Mouse (Mus musculus): ENCODE data around the gene Dus3l.

Gene Dus3l

DNA sequence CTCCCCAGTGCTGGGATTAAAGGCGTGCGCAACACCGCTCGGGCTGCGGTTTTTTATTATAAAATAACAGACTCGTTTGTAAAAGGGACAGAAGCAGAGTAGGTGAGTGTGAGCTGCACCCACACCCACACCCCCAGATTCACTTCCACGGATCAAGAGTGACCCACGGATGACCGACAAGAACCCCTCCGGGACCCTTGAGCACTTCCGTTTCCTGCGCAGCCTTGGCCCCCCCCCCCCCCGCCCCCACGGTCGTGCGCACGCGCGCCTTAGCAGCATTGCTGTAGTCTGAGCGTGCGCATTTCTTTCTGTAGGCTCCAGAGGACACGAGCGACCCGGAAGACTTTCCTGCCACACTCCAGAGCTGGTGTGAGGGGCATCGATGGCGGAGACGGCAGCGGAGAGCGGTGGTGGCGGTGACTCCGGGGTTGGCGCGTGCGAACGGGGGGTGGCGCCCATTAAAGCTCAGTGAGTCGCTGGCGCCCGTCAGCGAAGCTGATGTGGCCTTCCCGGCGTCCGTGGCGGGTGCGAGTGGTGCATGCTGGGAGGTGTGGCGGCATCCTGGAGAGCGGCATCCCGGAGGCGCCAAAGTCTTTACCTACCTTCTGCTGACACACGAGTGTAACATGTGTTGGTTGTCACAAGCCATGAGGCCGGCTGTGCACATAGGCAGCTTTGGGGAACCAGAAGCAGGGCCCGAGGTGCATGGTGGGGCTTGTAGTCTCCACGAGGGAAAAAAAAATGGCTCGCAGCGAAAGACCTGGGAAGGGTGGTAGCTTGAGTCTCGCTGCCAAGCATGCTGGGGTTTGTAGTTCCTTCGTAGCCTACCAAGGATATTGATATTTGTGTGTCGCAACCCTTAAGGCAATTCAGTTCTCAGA, at the start of gene Dus3l:
Gene Dus3l, plus strand, starts transcription at position 284 of the 881 bp plus-strand sequence.
- DNase-seq (ENCODE audit: low spot score), result peak; percentile 86

DNA sequence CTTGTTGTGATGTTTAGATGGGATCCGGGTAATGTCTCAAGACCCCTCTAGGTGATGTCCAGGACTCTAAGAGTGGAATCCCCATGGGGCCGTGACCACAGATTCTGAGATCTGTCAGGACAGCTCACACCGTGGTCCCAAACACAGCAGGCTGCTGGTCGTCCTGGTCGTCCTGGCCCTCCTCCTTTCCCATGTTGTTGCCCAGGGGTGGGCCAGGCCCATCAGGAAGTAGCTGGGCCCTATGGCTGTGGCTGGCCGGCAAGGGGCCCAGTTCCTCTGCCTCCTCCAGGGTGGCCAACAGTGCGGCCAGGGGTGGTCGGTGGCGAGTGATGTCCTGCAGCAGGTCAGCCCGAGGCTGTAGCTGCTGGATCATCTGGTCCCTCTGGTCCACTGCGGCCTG, 49.2 kb upstream of the Dus3l start:
- DNase-seq (ENCODE audit: low spot score), result no peak

DNA sequence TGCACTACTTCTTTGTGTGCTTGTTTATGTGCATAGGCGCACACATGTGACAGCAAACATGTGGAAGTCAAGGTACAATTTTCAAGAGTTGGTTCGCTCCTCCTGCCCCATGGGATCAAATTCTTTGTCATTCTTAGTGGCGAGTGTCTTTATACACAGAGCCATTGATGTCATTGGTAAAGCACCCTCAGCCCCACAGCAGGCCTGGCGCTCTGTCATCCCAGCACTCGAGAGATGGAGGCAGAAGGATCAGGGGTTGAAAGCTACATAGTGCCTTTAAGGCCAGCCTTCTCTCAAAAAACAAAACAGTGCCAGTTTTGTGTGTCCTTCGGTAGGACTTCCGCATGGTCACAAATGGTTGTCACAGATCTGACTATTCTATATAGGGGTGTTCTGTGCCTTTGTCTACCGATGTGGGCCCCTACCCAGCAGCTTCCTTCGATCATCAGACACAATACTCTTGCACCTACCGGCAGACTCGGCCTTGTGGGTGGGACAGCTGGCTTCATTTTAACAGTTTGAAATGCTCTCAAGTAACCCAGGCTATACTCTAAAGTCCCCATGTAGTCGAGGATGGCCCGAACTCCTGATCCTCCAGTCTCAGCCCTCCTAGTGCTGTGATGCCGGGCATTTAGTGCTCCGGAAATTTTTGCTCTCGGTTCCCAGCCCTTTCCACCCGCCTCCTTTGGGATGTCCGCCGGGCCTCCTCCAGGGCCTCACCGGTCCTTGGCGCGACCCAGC, 48.5 kb upstream of the Dus3l start:
- DNase-seq (ENCODE audit: low spot score), result no peak

DNA sequence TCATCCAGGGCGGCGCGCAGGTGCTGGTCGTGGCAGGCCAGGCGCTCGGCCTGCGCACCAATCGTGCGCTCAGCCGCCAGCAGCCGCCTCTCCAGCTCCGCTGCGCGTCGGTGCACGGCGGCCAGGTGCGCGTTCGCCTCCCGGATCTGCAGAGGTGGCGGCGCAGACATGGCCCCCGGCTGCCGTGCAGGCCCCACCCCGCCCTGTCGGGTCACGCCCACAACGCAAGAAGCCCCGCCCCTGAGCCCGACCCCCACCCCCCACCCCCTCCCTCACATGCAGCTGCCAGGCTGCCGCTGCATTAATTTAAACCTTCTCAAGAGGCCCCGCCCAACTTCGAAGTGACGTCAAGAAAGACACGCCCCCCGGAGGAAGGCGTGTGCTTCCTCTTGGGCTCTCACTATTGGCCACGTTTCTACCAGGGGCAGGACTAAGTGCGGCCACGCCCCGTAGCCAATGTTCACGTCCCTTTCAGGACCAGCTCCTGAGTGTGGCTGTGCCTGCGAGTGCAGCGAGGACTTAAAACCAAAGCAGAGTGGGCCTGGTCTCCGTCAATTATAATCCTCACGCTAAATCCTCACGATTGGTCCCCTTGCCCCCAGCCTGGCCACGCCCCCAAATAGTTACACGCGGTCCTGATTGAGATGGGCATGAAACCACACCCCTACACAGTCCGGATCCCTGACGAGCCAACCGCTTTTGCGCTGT, 47.7 kb upstream of the Dus3l start:
- peak; percentile 98 for DNase-seq (ENCODE audit: low spot score)

DNA sequence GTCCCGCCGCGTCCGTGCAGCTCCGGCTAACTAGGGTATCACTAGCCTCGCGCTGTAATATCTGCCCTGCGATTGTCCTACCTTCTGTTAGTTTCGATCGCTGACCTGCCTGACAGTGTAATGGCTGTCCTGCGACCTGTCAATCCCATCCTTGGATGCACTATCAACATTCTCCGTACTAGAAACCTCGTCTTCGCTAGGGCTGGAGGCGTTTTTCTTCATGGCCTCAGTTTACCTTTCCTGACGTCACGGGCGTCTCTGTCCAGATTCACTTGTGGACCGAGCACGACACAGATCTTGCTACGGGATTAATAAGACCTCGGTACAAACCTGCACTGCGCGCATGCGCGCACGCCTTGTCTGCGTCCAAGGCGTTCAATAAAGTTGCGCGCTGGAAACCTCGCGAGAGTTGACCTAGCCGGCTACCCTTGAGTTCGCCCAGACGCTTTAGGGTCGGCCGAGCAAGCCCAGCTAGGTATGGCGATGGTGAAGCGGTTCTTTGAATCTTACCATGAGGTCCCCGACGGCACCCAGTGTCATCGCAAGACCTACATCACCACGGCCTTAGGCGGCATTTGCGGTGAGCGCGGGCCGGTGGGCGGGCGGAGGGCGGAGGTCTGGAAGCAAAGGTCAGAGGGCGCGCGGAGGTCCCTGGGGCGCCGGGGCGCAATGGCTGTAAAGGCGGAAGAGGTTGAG, 47.0 kb upstream of the Dus3l start, which contains the start of the genes Ndufa11 and Vmac:
Gene Ndufa11, plus strand, starts transcription at position 405 of the 696 bp plus-strand sequence.
Gene Vmac, minus strand, starts transcription at position 660 of the 696 bp plus-strand sequence.
- DNase-seq (ENCODE audit: low spot score), result peak; percentile 97

DNA sequence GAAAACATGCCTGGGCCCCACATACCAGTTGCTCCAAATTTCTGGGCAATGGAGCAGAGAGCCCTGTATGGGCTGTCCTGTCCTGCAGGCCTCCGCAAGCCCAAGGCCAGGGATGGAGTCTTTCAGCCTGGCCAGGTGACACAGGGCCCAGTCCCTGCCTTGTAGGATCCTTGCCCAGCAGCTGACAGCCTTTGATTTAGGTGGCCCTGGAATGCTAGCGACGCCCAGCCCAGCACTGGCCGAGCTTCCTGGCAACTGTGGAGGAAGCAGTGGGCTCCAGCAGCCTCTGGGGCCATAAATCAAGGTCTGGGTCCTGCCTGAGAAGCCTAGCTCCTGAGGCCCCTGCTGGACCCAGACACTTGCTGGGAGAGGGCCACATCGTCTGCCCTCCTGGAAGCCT, 42.1 kb upstream of the Dus3l start:
- no peak for DNase-seq (ENCODE audit: low spot score)

DNA sequence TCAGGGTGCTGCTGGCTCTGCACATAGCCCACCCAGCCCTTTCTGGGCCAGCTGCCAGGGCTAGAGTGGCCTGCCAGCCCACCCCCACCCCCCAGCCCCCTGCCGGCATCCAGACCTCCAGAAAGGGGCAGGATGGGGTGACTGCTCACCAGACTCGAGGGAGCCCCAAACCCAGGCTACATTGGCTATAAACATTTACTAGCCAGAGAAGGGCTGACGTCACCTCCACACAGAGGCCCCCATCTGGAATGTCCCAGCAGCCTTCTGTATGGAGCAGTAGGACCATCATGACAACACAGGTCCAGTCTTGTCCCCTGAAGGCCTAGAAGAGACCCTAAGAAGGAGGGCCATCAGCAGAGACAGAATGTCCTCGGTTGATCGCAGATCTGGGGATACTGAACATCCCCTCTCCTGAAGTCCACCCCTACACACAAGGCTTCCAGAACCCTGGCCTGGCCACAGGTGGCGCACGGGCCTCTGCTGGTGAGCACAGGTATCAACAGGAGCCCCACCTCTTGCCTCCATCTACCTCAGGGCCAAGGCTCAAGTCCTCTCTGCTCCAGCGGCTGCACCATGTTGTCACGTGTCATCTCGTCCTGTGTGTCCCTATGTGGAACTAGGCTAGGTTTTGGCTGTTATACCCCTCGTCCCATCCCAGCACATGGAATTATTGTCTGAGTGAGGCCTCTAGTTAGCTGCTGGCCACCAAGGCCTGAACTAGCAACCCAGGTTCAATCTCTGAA, 41.0 kb upstream of the Dus3l start:
- DNase-seq (ENCODE audit: low spot score), result no peak

DNA sequence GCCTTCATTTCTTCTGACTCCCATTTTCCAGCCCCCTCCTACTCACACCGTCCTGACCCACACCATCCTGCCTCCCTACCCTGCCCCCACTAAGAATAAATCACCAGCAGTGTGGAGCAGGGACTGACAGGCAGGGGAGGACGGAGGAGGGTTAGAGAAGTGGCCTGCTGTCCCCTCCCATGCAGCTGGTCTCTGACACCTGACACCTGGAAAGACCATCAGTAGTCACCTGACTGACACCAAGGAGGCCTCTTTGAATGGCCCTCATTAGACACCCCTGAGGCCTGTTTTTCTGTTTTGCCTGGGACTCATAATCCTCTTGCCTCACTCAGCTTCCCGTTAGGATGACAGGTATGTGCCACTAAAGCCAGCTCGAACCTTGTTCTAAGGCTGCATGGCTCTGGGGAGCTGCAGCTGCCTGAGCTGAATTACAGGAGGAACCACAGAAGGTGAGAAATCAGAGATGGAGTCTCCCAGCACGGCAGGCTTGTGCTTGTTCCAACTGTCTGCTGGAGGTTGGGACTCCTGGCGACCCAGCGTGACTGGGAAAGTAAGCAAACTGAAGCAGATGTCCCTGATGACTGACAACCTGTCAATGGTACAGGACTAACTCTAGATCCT, 37.4 kb upstream of the Dus3l start:
- no peak for DNase-seq (ENCODE audit: low spot score)

DNA sequence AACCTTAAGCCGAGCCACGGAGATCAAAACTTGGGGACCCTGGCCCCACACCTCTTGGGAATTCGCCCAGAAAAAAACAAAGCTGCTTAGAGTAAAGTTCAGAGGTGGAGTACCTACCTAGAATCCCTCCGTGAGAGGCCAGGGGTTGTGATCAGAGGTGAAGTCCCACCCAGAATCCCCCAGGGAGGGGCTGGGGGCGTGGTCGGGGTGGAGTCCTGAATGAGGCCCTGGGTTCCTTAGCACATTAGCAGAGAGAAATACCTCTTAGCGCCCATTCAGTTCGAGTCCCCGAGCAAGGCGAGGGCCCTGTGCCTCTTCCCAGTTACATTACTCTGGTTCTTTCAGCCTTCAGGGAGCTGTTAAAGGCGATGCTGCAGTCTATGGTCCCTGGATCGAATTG, 36.9 kb upstream of the Dus3l start:
- DNase-seq (ENCODE audit: low spot score), result peak; percentile 69

DNA sequence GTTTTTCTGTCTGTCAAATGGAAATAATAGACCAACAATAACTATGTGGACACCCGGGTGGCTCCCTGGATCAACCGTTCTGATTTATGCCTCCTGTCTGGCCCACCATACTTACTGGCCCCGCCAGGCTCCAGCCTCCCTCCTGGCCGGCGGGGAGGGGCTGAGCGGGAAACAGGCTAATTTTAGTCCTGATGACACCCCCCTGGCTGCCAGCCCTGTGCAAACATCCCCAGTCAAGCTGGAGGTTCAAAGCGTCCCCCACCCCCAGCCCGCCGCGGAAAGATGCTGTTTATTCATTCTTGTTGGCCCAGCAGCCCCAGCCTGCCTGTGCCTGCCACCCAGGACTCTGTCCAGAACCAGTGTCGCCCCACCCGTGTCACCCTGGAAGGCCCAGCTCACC, 36.4 kb upstream of the Dus3l start:
- no peak for DNase-seq (ENCODE audit: low spot score)

DNA sequence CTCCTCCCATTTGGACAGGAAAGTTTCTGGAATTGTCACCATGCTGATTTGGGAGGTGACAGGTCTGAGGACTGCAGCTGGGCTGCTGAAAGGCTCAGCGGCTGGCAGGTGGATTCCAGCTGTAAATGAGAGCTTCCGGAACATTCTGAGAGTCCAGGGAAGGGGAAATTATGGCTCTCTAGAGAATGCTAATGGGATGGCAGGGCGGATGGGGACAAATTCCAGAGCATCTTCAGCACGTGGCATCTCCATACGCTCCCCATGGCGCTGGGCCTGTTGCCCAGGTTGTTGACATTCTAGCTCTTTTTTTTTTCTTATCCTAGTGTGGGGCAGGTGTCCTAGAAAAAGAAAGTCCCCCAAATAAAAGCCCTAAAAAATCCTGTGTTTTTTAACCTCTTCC, 35.4 kb upstream of the Dus3l start:
- no peak for DNase-seq (ENCODE audit: low spot score)

DNA sequence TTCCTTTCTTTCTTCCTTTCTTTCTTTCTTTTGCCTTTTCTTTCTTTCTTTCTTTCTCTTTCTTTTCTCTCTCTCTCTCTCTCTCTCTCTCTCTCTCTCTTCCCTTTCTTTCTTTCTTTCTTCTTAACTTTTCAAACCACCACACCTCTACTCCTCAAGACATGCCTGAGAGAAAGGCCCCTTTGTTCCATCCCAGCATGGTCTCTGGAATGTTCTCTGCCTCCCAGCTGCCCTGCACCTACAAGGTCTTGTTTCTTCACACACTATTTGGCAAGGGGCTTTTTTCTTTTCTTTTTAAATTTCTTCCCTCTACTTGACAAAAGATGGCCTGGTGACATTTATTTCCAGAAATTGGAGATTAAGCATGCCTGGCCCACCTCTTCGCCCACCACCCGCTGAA, 34.9 kb upstream of the Dus3l start:
- no peak for DNase-seq (ENCODE audit: low spot score)

DNA sequence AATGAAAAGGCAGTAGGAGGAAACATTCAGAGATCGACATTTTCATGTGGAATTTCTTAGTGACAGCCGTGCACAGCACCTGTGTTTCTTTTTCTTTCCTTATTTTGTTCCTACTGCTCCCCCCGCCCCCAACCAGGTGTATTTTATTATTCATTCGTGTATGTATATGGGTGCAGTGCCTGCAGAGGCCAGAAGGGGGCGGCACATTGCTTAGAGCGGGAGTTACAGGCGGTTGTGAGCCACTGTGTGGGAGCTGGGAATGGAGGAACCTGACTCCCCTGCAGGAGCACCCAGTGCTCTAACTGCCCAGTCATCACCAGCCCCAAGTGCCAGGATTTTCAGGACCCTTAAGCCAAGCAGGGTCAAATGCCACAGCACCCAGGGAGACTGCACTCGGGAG, 28.0 kb upstream of the Dus3l start:
- no peak for DNase-seq (ENCODE audit: low spot score)

DNA sequence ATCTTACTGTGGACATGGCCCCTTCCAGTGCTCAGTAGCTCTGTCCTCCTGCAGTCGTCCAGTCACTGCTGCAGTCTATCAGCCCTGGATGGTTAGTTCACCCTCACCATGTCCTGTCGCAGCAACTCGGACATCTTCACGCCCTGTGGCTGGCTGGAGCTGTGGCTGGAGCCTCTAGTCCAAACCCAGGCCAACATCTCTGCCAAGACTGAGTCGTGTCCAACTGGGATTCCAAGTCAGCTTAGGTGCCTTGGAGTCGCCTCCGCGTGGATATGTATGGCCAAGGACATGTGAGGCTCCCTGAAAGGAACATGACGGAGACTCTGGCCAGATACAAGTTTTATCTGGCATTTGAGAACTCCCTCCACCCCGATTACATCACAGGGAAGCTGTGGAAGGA, 26.3 kb upstream of the Dus3l start:
- no peak for DNase-seq (ENCODE audit: low spot score)

DNA sequence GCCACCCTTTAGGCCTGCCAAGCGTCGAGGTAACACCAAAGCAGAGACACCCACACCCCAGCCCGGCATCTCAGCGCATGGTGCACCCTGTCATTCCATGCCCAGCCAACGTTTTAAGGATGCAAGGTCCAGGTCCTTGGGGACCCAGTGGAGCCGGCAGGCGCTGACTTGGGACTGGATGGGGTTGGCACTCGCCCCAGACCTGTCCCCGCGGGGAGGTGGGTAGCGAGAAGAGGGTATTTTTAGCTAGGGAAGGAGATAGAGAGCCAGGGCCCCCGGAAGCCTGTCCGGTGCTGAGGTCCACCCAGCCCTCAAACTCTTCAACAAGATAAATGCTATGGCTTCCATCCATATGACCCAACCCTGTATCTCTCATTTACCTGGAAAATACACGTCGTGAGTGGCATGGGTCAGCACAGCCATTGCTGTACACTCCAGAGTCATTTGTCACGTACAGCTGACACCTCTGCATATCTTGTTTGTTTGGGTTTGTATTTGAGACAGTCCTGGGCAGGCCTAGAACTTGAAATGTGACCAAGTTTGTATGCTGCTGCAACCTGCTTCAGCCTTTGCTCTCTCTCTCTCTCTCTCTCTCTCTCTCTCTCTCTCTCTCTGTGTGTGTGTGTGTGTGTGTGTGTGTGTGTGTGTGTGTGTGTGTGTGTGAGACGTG, 24.3 kb upstream of the Dus3l start:
- DNase-seq (ENCODE audit: low spot score), result no peak

DNA sequence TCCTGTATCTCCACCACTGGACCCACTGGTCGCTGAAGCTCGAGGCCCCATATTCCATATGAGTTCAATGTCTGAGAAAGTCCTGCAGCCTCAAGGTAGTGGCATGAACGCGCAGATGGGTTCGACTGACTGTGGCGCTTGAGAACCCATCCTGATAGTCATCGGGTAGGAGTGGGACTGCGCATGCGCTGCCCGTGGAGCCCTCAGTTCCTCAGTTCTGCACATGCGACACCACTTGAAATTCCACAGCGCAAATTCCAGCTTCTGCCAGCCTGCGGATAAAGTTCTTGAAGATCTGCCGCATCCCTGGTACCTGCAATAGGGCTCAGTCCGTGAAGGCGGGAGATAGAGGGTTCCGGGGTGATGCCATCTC, 23.8 kb upstream of the Dus3l start:
- DNase-seq (ENCODE audit: low spot score), result no peak

DNA sequence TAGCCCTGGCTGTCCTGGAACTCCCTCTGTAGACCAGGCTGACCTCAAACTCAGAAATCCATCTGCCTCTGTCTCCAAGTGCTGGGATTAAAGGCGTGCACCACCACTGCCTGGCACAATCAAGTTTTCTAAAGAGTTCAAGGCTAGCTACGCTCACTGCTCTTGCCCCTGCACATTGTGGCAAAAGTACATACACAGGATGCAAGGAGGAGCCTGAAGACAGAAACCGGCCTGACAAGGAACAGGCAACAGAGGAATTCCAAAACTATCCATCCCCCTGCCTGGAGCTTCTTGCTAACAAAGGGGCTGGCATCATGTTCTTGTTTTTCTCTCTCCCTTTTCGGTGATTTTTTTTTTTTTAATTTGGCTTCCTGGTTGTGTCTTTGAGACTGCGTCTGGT, 20.4 kb upstream of the Dus3l start:
- DNase-seq (ENCODE audit: low spot score), result no peak

DNA sequence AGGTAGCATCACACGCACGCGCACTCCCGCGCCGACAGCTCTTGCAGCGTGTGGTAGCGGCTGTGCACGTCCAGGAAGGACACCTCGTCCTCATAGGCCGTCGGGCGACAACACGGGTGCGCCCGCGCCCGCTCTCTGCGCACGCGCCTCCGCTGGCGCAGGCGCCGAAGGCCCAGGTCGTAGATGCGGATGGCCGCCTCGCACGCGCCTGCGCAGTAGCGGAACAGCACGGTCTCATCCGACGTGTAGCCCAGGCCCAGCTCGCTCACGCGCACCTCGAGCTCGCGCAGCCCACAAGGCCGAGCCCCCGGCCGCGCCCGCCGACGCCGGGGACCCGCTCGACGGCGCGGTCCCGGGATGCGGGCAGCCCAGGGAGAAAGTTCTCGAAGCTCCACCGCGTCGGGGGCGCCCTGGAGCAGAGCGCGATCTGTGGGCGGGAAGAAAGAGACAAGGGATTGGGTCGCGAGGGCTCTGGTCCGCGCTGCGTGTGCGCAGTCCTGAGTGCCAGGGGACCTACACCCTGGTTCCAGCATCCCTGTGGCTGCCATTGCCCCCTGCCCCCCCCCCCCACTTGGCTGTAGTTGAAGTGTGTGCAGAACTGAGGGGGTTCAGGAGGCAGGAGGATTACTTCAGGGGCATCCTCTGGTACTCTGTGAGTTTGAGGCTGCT, 13.0 kb upstream of the Dus3l start:
- DNase-seq (ENCODE audit: low spot score), result peak; percentile 74

DNA sequence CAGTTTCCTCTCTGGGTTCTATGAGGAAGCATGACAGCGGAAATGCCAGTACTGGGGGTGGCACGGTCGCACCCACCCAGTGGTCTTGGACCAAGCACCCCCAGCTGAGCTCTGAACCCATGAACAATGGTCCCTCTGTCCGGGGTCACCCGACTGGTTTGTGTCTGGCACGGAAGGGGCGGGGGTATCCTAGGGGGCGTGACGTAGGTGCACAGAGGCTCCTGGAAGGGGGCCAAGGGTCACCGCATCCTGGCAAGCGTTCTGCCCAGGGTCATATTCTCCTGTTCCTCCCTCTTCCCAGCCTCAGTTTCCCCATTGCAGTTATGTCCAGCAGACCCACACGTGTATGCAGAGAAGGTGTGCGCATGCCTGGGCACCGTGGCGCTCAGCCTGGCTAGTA, 11.1 kb upstream of the Dus3l start:
- peak; percentile 69 for DNase-seq (ENCODE audit: low spot score)
